Mouse (Mus musculus) G1E (cell line): ENCODE data around the gene E2f8. TPM values are rescaled to one million over a fixed set of nuclear protein-coding genes. Genes with fewer than 3 reads are reported as not detected.
A peak's percentile ranks its signal among the peaks of the same experiment; 100 is the strongest.

Source experiments
- ATAC-seq: 2 replicates; pipeline ENCODE4 v1.8.0; 2016; ENCODE audit warnings: mild to moderate bottlenecking; ENCODE audit not compliant: insufficient number of reproducible peaks, poor library complexity, low FRiP score, severe bottlenecking; ENCODE audit errors: extremely low read depth
- DNase-seq: peaks from one replicate; pipeline ENCODE4 v3.0.0; 2012; ENCODE audit warnings: low spot score
- H3K27me3 ChIP-seq: 2 replicates; pipeline ENCODE4 v1.6.1; 2012; ENCODE audit warnings: mild to moderate bottlenecking, low read length, inconsistent platforms; ENCODE audit not compliant: insufficient read depth
- H3K36me3 ChIP-seq: replicated peaks from 2 replicates; pipeline ENCODE3; 2012; ENCODE audit warnings: mild to moderate bottlenecking, inconsistent platforms
- H3K4me1 ChIP-seq: 2 replicates; pipeline ENCODE4 v1.6.1; 2012; ENCODE audit warnings: low read depth, low read length, inconsistent platforms, mixed read lengths; ENCODE audit not compliant: insufficient read depth
- H3K4me3 ChIP-seq: 2 replicates; pipeline ENCODE4 v1.5.1; 2012; ENCODE audit warnings: low read depth, mild to moderate bottlenecking, inconsistent platforms, low read length, moderate library complexity, mixed read lengths
- H3K9me3 ChIP-seq: replicated peaks from 2 replicates; pipeline ENCODE4 v1.6.1; 2012; ENCODE audit warnings: inconsistent platforms
- CTCF ChIP-seq: IDR thresholded peaks from 2 replicates; pipeline ENCODE4 v1.5.1; 2012; ENCODE audit warnings: low read depth, low read length, inconsistent platforms, mixed read lengths
- GATA1 ChIP-seq: IDR thresholded peaks from 2 replicates; pipeline ENCODE4 v1.6.1; 2012; ENCODE audit warnings: borderline replicate concordance, low read length, inconsistent platforms, mixed read lengths
- GATA2 ChIP-seq: IDR thresholded peaks from 2 replicates; pipeline ENCODE4 v1.6.1; 2012; ENCODE audit warnings: low read depth, low read length, inconsistent platforms, borderline replicate concordance
- POLR2AphosphoS5 ChIP-seq: IDR thresholded peaks from 2 replicates; pipeline ENCODE4 v1.6.1; 2012; ENCODE audit warnings: low read depth, low read length, inconsistent platforms; ENCODE audit not compliant: insufficient replicate concordance
- TAL1 ChIP-seq: conservative IDR thresholded peaks from 2 replicates; pipeline ENCODE4 v1.6.1; 2012; ENCODE audit warnings: low read depth, low read length, inconsistent platforms, mixed read lengths
- polyA plus RNA-seq: library from polyadenylated mRNA; stranded (reverse); fragments of >175 nt; gene quantifications from 2 replicates; pipeline ENCODE4 v1.2.3, GENCODE M21; 2012
- total RNA-seq, 2 experiments: library from RNA; stranded (forward) in 1 of 2; stranded (reverse) in 1 of 2; fragments of 200-1000 nt in 1 of 2; fragments of >200 nt in 1 of 2; fragmentation: Nextera tagmentation in 1 of 2; gene quantifications; 2 replicates each; pipeline ENCODE4 v1.2.3; 2014 to 2017

Gene E2f8
- total and polyA plus RNA-seq, 3 experiments: 25.0 to 133 (median 35.0) TPM

DNA sequence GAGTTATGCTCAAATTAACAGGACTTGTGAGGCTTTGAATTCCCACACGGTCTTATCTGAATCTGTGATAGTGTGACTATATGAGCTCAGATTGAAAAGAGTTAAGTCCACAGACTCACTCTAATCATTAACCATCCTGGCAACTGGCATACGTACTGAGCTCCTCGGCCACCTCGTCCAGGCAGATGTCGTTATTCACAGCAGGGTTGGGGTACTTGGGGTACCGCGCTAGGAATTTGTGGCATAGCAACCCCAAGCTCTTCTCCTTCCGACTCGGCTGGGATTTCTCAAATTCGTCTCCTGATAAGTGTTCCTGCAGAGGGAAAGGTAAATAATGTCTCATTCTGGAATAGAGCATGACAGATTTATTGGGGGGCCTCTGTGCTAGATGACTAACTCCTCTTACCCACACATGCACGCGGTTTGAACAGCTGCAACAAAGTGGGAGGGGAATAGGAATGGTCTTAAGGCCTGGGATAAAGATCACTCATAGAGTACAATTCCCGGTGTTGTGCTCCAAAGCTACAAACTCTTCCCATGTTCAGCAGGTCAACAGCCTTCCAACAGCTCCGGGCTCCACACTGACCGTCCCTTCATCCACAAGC is 3.5 kb downstream of the E2f8 start:
- ATAC-seq (no peak), DNase-seq (no peak)
- Histone ChIP-seq H3K27me3 (peaks cover 5% of the 10 kb centered on the region; the same call in 1 of the 2 replicates), H3K9me3 (no peaks in the 10 kb centered on the region), H3K36me3 (peaks cover 66% of the 10 kb centered on the region), H3K4me1 (peaks cover 40% of the 10 kb centered on the region), H3K4me3 (no peak overlapping the region; the same call in 1 of the 2 replicates)
- TF ChIP-seq POLR2AphosphoS5 (no peak), GATA1 (no peak), CTCF (no peak)

DNA sequence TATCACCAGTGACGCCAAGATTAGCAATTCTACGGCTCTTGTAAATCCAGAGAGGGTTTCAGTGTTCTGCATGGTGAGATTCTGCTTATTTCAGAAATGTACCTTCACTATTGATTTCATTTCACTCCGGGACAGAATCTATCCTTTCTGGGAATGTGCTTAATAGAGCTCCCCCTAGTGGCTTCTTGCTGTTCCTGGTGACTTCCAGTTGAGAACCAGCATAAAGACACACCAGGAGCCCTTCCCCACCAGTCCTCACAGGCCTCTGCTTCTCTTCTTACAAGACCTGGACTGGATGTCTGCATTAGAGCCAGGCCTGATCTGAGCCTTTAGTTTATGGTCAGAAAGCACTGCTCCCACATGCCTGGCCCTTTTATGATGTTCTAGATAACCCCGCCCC is 4.9 kb downstream of the E2f8 start:
- ATAC-seq: no peak

DNA sequence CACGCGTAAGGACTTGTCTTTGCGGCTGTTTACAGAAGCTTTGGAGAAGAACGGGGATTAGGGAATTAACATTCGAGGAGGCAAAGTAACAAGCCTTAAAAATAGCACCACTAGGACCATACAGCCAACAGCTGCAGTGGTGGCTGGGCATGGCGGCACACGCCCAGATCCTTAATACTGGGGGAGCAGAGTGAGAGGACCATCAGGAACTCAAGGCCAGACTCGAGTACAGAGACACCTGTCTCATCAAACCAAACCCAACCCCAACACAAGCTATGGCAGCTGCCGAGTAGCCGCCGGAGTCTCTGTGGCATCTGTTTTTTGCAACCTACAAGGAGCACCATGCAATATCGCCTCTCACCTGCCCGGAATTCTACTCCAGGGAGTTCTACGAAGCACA is 6.3 kb downstream of the E2f8 start:
- Histone ChIP-seq H3K36me3 (peaks cover 94% of the 10 kb centered on the region), H3K4me3 (no peak overlapping the region), H3K9me3 (no peaks in the 10 kb centered on the region), H3K27me3 (no peaks in the 10 kb centered on the region), H3K4me1 (peaks cover 34% of the 10 kb centered on the region)
- no peak for DNase-seq
- no peak for ATAC-seq
- no peak for TF ChIP-seq GATA2
- no peak for TF ChIP-seq TAL1
- TF ChIP-seq POLR2AphosphoS5: no peak
- no peak for TF ChIP-seq CTCF
- no peak for TF ChIP-seq GATA1

More for the DNA sequence above, 4.9 kb downstream of the E2f8 start:
- Histone ChIP-seq H3K27me3 (no peaks in the 10 kb centered on the region), H3K9me3 (no peaks in the 10 kb centered on the region), H3K4me1 (peaks cover 31% of the 10 kb centered on the region), H3K36me3 (peaks cover 79% of the 10 kb centered on the region), H3K4me3 (no peak overlapping the region)
- TF ChIP-seq CTCF (peak; percentile 63), GATA1 (no peak), POLR2AphosphoS5 (no peak), TAL1 (no peak), GATA2 (no peak)
- peak; percentile 45 for DNase-seq

DNA sequence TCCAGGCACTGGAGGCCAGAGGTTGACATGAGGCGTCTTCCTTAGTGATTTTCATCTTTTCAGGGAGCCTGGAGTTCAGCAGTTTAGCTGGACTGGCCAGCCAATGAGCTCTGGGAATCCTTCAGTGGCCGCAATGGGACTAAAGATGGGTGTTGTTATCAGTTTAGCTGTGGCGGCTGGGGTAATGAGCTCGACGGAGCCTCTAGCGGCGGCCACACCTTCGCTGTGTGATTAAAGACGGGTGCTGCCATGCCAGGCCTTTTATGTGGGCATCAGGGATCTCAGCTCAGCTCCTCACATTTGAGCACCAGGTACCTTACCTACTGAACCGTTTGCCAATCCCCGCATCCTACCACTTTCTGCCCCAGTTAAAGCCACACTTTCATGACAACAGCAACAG is 10.1 kb downstream of the E2f8 start:
- H3K9me3 ChIP-seq: no peaks in the 10 kb centered on the region
- H3K36me3 ChIP-seq: peaks cover 96% of the 10 kb centered on the region
- no peak overlapping the region for H3K4me3 ChIP-seq
- H3K4me1 ChIP-seq: peaks cover 9% of the 10 kb centered on the region; the same call in 1 of the 2 replicates
- DNase-seq (no peak), ATAC-seq (no peak)
- no peaks in the 10 kb centered on the region for H3K27me3 ChIP-seq
- TF ChIP-seq TAL1: no peak
- no peak for TF ChIP-seq GATA1
- no peak for TF ChIP-seq POLR2AphosphoS5

DNA sequence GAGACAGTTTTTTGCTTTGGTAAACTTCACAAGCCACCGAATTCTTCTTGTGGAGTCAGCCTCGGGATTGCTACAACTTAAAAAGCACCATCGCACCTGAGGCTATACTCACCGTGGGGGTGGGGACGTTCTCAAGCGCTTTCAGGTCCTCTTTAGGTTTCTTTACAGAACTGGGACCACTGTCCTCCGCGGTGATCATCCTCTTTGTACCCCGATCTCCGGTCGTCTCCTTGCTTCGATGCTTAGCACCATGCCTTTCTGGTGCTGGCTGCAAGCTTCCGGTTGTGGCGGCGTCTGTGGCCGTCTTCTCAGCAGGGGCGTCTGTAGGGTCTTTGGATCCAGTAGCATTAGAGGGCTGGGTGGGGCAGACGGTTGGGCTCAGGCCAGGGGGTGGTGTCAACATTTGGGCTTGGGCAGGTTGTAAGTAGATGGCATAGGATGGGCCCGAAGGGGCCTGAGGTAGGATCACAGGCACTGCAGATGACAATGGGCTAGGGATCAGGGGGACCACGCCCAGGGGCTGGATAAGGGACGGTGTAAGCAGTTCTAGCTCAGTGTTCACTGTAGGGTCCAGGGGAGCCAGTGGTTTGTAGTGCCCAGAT is 10.7 kb downstream of the E2f8 start:
- Histone ChIP-seq H3K27me3 (no peaks in the 10 kb centered on the region), H3K9me3 (no peaks in the 10 kb centered on the region), H3K4me3 (no peak overlapping the region), H3K4me1 (peaks cover 14% of the 10 kb centered on the region), H3K36me3 (peaks cover 95% of the 10 kb centered on the region)
- TF ChIP-seq CTCF (no peak), POLR2AphosphoS5 (no peak), GATA2 (no peak), GATA1 (no peak)
- no peak for ATAC-seq
- DNase-seq: no peak

DNA sequence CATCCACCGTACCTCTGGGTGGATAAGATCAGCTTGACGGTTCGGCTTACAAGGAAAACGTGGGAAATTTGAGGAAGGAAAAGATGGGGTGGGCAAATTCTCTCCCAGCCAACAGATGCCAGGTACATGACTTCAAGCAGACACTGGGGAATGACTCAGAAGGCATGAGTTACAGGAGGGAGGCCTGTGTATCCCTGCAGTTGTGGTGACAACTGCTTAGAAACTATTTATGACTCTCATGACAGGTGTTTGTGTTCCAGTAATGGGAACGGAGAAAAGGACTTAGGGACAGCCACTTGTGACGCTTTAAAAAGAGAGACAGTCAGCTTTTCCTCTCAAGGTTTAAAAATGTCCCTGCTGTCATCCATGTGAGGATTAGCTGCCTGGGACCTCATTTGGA is 11.3 kb downstream of the E2f8 start:
- no peak for TF ChIP-seq TAL1
- no peak for TF ChIP-seq CTCF
- TF ChIP-seq GATA2: no peak
- no peak for TF ChIP-seq POLR2AphosphoS5
- no peak for TF ChIP-seq GATA1
- Histone ChIP-seq H3K36me3 (peaks cover 95% of the 10 kb centered on the region), H3K4me3 (no peak overlapping the region), H3K4me1 (peaks cover 19% of the 10 kb centered on the region), H3K9me3 (no peaks in the 10 kb centered on the region), H3K27me3 (no peaks in the 10 kb centered on the region)
- DNase-seq (no peak), ATAC-seq (no peak)

DNA sequence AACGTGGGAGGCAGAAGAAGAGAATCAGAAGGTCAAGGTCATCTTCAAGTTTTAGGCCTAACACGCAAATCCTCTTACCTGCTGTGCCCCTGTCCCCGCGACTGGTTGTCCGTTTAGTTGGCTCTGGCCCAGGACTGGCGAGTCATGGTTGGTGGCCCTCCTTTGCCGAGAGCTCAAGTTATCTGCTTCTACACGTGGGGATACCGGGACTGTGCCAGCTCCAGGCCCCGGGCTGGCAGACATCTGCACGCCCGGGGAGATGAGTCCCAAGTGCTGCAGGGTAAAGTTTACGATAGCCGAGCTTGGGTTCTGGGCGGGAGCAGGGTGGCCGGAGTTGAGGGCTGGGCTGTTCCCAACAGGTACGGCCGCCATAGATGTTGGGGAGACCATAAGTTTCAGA is 13.8 kb downstream of the E2f8 start:
- TF ChIP-seq POLR2AphosphoS5: no peak
- no peak for TF ChIP-seq GATA1
- TF ChIP-seq GATA2: no peak
- no peak for TF ChIP-seq CTCF
- no peak for TF ChIP-seq TAL1
- Histone ChIP-seq H3K36me3 (peaks cover 85% of the 10 kb centered on the region), H3K4me1 (peaks cover 35% of the 10 kb centered on the region), H3K27me3 (no peaks in the 10 kb centered on the region), H3K9me3 (no peaks in the 10 kb centered on the region), H3K4me3 (no peak overlapping the region)
- ATAC-seq (no peak), DNase-seq (no peak)
